Mouse (Mus musculus) layer of hippocampus, adult 9-10 months (tissue): Measurements from ENCODE around the gene Mettl23.

Experiments
- DNase-seq: peaks from one replicate; pipeline ENCODE4 v3.0.0; 2022; ENCODE audit warnings: low spot score

Gene Mettl23

DNA sequence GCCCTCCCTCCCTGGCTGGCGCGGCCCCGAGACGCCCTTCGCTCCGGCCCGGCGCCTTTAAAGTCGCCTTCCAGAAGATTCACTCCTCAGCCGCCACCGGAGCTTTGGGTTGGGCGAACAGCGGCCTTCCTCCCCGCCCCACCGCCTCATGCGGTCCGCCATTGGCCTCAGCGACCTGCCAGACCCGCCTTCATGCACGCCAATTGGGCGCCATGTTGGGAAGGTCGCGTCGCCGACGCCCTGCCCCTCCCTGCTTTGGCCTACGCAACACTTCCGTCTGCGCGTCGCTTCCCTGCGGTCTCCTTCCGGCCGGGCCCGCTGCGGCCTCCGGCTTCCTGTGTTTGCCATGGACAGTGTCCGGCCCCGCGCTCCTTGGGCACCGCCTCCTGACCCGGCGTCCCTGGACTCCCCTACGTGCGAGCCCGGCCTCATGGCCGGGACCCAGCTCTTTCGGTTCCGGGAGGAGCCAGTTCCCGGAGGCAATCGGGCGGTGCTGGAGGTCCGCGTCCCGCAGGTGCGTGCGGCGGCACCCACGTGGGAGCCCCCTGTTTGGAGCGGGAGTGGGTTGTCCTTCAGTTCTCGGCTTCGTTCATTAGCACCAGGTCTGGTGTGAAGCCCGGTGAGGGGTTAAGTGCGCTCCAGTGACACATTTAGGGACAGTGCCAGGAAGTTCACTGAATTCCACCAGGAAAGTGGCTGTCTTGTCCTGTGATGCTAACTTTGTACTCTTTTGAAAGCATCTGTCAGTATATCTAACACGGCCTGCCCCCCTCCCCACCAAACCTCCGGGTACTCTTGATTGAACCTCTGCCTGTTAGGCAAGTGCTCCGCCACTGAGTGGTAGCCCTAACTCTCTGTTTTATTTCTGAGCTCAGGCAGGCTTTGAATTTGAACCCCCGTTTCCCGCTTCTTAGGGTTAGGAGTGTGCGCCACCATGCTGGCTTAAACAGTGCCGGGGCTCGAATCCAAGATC, at the start of gene Mettl23, which contains the start of gene Jmjd6:
Gene Mettl23, plus strand, starts transcription at position 18 of the 973 bp plus-strand sequence.
Gene Jmjd6, minus strand, starts transcription at position 189 of the 973 bp plus-strand sequence.
- peak; percentile 87 for DNase-seq

DNA sequence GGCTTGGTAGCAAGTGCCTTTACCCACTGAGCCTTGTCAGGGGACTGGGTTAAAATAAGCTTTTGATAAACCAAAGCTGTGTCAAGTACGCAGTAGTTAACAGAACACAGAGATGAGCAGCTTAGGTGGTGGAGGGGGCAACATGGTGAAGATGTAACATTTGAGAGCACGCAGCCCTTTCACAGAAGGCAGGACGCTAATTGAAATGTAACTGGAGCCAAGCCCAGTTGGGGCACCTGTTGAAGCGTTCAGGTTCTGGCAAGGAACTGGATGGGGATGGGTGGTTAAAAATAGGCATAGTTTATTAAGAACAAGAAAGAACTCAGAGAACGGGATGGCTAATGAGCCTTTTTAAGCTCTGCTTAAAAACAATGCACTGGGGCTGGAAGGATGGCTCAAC, 43.7 kb upstream of the Mettl23 start:
- DNase-seq = no peak

- DNase-seq = no peak
These were observed 42.0 kb upstream of the Mettl23 start for GRCm38 (mm10) chr11:116801106-116801505.

GRCm38 (mm10) chr11:116802709-116803108, 40.4 kb upstream of the Mettl23 start:
- no peak for DNase-seq

GRCm38 (mm10) chr11:116806136-116807071, 36.7 kb upstream of the Mettl23 start:
- no peak for DNase-seq

GRCm38 (mm10) chr11:116807116-116807515, 36.0 kb upstream of the Mettl23 start:
- DNase-seq = no peak

DNA sequence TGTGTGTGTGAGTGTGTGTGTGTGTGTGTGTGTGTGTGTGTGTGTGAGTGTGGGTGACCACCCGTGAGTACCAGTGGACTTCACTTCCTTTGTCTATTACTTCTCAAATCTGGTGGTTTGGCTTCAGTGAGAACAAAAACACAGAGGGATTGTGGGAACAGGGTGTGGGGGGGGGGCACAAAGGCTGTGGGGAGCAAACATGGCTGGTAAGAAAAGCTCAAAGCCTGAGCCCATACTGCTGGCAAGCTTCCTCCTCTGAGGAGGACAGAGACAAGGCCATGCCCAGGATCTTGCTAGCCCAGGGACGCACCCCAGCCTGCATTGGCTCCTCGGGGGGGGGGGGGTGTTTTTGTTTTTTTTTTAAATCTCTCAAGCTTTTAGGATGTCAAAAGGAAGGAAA, 35.6 kb upstream of the Mettl23 start:
- DNase-seq = no peak

DNA sequence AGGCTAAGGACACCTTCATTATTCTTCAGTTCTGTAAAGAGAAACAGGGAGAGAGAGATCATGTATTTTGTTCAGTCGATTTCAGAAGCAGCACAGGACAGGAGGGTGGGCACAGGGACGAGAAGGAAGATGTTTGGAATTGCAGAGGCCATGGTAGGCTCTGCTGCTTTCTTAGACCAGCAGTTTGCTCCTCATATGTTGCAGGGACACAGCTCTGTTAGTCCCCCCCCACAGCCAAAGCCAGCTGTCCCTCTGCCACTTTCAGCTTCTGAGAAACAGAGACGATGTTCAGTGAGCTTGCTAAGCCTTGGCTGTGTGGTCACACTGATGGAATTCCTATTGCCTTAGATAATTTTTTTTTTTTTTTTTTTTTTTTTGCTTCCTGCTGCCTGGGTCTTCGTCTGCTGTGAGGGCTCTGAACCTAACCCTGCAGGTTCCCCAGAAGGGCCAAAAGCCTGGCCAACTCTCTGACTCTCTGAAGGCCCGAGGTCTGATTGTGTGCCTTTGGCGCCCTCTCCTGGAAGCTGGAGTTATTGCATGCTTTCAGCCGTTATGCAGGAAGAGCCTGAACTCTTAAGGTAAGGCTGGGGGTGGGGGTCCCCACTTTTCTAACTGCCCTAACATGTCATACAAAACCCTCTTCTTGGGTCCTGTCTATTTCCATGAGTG, 35.0 kb upstream of the Mettl23 start:
- peak; percentile 81 for DNase-seq

DNA sequence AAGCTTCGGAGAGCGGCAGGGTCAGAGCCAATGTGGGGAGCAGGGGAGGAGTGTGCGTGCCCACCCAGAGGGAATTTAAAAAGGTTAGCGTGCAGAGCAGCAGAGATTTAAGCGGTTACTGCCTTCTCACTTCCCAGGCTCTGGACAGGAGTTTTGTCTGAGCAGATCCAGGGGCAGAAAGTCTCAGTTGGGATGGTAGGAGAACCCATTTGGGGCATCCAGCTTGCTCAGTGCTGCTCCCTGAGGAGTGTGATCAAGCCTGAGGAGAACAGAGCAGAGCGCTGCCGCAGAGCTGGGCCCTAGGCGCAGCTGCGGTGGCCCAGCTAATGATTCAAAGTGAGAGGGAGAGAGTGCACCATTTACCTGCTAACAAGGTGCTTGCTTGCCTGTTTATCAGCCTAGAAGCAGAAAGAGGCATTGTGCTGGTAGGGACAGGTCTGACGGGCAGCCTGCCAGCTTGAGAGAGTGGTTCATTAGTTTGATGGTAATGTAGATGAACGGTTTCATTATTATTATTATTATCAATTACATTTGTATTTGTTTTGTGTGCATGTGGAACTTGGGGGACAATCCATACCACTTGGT, 34.2 kb upstream of the Mettl23 start:
- no peak for DNase-seq

DNA sequence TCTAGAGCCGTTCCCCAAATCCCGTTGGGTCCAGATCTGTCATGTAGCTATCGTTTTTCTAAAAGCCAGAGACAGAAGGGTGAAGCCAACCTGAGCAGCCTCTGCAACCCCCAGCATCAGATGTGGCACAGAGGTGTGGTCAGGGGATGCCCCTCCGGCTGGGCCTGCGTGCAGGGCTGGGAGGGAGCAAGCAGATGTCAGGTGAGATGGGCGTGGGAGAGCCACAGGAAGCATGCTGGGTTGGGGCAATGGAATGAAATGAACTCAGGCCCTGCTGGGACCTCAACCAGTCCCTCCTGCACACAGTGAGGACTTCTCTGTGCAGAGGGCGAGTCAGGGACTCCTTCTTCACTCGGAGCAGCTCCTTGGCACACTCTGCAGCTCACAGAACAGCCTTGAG, 33.6 kb upstream of the Mettl23 start:
- no peak for DNase-seq

- no peak for DNase-seq
These were observed 32.5 kb upstream of the Mettl23 start for GRCm38 (mm10) chr11:116810528-116810927.

- peak; percentile 46 for DNase-seq
These were observed 31.8 kb upstream of the Mettl23 start for GRCm38 (mm10) chr11:116810983-116811901.

DNA sequence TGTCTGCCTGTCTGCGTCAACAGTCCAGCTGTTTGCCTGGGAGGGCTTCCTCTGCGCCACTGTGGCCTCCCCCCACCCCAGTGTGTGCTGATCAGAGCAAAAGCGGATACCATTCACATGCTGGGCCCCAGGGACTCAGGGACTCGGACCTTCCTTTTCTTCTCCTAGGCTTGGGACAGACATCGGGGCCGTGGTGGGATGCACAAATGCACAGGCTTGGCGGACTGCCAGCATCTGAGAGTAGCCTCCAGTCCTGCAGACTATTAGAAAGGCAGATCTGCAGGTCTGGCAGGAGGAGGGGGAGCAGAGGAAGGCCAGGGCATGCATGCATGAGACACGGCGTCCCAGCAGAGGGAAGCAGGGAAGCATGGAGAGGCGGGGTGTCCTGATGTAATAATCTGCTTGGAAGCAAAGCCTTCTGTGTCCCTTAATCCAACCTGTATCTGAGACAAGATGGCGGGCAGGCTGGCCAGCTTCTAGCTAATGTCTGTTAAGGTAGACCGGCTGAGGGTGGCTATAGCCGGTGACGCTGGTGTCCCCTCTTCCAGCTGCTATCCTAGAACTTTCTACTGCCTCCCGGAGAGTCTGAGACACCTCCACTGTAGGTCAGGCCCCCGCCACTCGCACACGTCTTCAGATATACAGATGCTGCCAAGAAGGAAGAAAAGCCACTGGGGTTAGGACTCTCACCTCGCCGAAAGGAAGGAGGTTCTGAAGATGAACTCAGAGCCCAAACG, 30.1 kb upstream of the Mettl23 start:
- no peak for DNase-seq

- DNase-seq = no peak
These were observed 29.5 kb upstream of the Mettl23 start for GRCm38 (mm10) chr11:116813610-116814009.

DNA sequence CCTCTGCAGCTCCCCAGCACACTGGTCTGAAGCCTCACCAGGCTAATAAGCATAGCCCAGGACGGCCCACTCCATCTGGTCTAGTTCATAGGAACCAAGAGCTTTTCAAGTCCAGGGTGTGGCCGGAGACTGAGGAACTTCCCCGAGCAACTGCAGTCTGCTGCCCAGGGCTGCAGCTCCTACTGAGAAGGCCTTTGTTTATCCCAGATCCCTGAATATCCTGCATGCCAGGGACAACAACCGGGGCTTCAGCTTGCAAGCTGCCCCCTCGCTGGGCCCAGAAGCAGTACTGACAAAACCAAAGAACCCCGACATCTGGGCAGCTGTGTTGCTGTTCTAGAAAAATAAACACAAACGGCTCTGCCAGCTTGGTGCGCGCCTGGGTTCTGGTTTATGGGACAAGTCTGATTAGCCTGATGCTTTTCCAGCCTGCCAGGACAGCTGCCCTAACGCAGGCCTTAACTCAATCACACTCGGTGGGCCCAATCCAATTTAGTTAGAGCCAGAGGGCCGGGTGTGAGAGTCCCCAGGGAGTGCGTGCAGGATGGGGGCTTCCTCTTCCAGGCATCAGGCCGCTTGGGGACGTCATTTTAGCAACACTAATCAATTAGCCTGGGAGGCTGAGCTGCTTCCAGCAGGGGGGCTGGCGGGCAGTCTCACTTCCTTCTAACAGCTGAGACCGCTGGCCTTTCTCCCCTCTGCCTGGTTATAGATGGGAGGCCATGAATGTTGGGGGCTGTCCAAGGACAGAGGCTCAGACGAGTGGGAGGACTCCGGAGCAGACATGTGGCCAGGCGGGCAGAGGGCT, 28.8 kb upstream of the Mettl23 start:
- DNase-seq = no peak

- no peak for DNase-seq
These were observed 28.1 kb upstream of the Mettl23 start for GRCm38 (mm10) chr11:116814884-116815415.

GRCm38 (mm10) chr11:116816769-116817168, 26.3 kb upstream of the Mettl23 start:
- no peak for DNase-seq

- no peak for DNase-seq
These were observed 25.5 kb upstream of the Mettl23 start for GRCm38 (mm10) chr11:116817567-116817966.

DNA sequence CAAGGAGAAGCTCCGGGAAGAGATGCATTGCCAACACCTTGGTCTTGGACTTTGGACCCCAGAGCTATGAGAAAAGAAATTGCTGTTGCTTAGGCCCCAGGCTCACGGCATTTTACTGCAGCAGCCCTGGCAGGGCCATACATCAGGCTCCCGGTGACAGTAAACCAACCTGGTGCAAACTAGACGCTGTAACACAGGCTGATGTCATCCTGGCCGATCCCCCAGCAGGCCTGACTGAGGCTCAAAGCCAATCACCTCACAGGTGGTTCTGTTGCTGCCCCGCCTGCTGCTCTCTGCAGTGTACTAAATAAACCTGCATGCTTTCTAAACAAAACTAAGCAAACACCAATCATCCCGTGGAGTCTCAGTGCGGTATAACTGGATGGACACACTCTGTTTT, 24.4 kb upstream of the Mettl23 start:
- DNase-seq = no peak
